Mouse (Mus musculus): Measurements from ENCODE around the gene Sycn. TPM values are rescaled to one million over a fixed set of nuclear protein-coding genes. Genes with fewer than 3 reads are reported as not detected.
A peak's percentile ranks its signal among the peaks of the same experiment; 100 is the strongest.

The Sycn gene
- polyA plus RNA-seq, 1 experiment, result 4.3 TPM

GRCm38 (mm10) chr7:28555939-28556535 lies 15.4 kb downstream of the Sycn start:
- DNase-seq (ENCODE audit: low read depth, low spot score), result no peak
- 14% methylated on average over 5 of the region's 5 CpGs for WGBS

- no peak for DNase-seq (ENCODE audit: low read depth, low spot score)
- 60% methylated on average over 5 of the region's 5 CpGs for WGBS
These were observed 16.4 kb downstream of the Sycn start for GRCm38 (mm10) chr7:28557069-28557468.

GRCm38 (mm10) chr7:28557708-28558107 lies 17.0 kb downstream of the Sycn start:
- no peak for DNase-seq (ENCODE audit: low read depth, low spot score)
- WGBS, result 71% methylated on average over 6 of the region's 6 CpGs

- no peak for DNase-seq (ENCODE audit: low read depth, low spot score)
- WGBS, result 21% methylated on average over 4 of the region's 4 CpGs
These were observed 17.8 kb downstream of the Sycn start for GRCm38 (mm10) chr7:28558486-28558885.

GRCm38 (mm10) chr7:28560856-28561255 lies 20.2 kb downstream of the Sycn start:
- WGBS, result 87% methylated on average over 10 of the region's 10 CpGs
- no peak for DNase-seq (ENCODE audit: low read depth, low spot score)

GRCm38 (mm10) chr7:28561967-28562366 lies 21.3 kb downstream of the Sycn start:
- DNase-seq (ENCODE audit: low read depth, low spot score), result no peak
- 95% methylated on average over 11 of the region's 11 CpGs for WGBS

- no peak for DNase-seq (ENCODE audit: low read depth, low spot score)
- WGBS, result 88% methylated on average over 13 of the region's 13 CpGs
These were observed 21.7 kb downstream of the Sycn start for GRCm38 (mm10) chr7:28562371-28562770.

- DNase-seq (ENCODE audit: low read depth, low spot score), result no peak
- 91% methylated on average over 13 of the region's 13 CpGs for WGBS
These were observed 22.3 kb downstream of the Sycn start for GRCm38 (mm10) chr7:28562951-28563350.

- DNase-seq (ENCODE audit: low read depth, low spot score), result no peak
- 83% methylated on average over 5 of the region's 5 CpGs for WGBS
These were observed 24.7 kb downstream of the Sycn start for GRCm38 (mm10) chr7:28565407-28565806.

- WGBS, result 86% methylated on average over 4 of the region's 4 CpGs
- no peak for DNase-seq (ENCODE audit: low read depth, low spot score)
These were observed 26.9 kb downstream of the Sycn start for GRCm38 (mm10) chr7:28567539-28567938.

GRCm38 (mm10) chr7:28568253-28568652 lies 27.6 kb downstream of the Sycn start:
- no peak for DNase-seq (ENCODE audit: low read depth, low spot score)

GRCm38 (mm10) chr7:28570291-28570981 lies 29.8 kb downstream of the Sycn start:
- peak; percentile 91 for DNase-seq (ENCODE audit: low read depth, low spot score)

GRCm38 (mm10) chr7:28570982-28571682 lies 30.4 kb downstream of the Sycn start:
- 15% methylated on average over 5 of the region's 5 CpGs for WGBS
- no peak for DNase-seq (ENCODE audit: low read depth, low spot score)

More at GRCm38 (mm10) chr7:28570291-28570981, 29.8 kb downstream of the Sycn start:
- WGBS, result 25% methylated on average over 12 of the region's 12 CpGs

- DNase-seq (ENCODE audit: low read depth, low spot score), result no peak
- 52% methylated on average over 5 of the region's 5 CpGs for WGBS
These were observed 32.0 kb downstream of the Sycn start for GRCm38 (mm10) chr7:28572689-28573088.

GRCm38 (mm10) chr7:28573236-28573635 lies 32.6 kb downstream of the Sycn start:
- DNase-seq (ENCODE audit: low read depth, low spot score), result no peak
- WGBS, result 81% methylated on average over 3 of the region's 3 CpGs

GRCm38 (mm10) chr7:28575597-28575996 lies 34.9 kb downstream of the Sycn start:
- no peak for DNase-seq (ENCODE audit: low read depth, low spot score)
- WGBS, result 81% methylated on average over 11 of the region's 11 CpGs

- DNase-seq (ENCODE audit: low read depth, low spot score), result no peak
- 21% methylated on average over 5 of the region's 5 CpGs for WGBS
These were observed 35.7 kb downstream of the Sycn start for GRCm38 (mm10) chr7:28576271-28576914.

- peak; percentile 84 for DNase-seq (ENCODE audit: low read depth, low spot score)
- 32% methylated on average over 9 of the region's 9 CpGs for WGBS
These were observed 37.3 kb downstream of the Sycn start for GRCm38 (mm10) chr7:28577826-28578542.

- no peak for DNase-seq (ENCODE audit: low read depth, low spot score)
- WGBS, result 61% methylated on average over 5 of the region's 5 CpGs
These were observed 37.9 kb downstream of the Sycn start for GRCm38 (mm10) chr7:28578543-28579053.

GRCm38 (mm10) chr7:28579826-28580225 lies 39.1 kb downstream of the Sycn start:
- WGBS, result 58% methylated on average over 5 of the region's 5 CpGs
- DNase-seq (ENCODE audit: low read depth, low spot score), result no peak
